Mouse (Mus musculus): Measurements from ENCODE around the gene Casp12. TPM values are rescaled to one million over a fixed set of nuclear protein-coding genes. Genes with fewer than 3 reads are reported as not detected.
"Not testable (repeated sequence)": the region's sequence is repeated elsewhere in the genome, so short reads cannot be mapped to it uniquely, and the experiment has no call there.

Casp12 gene
- polyA plus RNA-seq, 1 experiment from 2014 or later: 0.46 TPM

- Histone ChIP-seq H3K36me3 (ENCODE audit: control insufficient read depth, insufficient read depth) (no peaks in the 10 kb centered on the region), H3K9me3 (replicated peaks; ENCODE audit: control insufficient read depth, low read length) (no peaks in the 10 kb centered on the region), H3K9ac (ENCODE audit: low read depth, low read length) (no peak overlapping the region), H3K4me1 (ENCODE audit: control insufficient read depth, low read depth, low read length) (no peaks in the 10 kb centered on the region), H3K27ac (ENCODE audit: low read length) (no peak overlapping the region), H3K4me3 (ENCODE audit: low read depth, low read length) (no peak overlapping the region), H3K27me3 (ENCODE audit: control insufficient read depth, insufficient read depth, low read depth, low read length) (no peaks in the 10 kb centered on the region), H3K4me2 (ENCODE audit: low read depth, low read length) (no peak overlapping the region)
- ATAC-seq (ENCODE audit: low read depth): no peak
These were observed 12.8 kb upstream of the Casp12 start for GRCm38 (mm10) chr9:5332441-5332840.

- no peak overlapping the region for H3K4me2 ChIP-seq (ENCODE audit: low read depth, low read length)
- WGBS (ENCODE audit: insufficient replicate concordance): 47% methylated on average over 1 of the region's 1 CpGs
- no peaks in the 10 kb centered on the region for H3K9me3 ChIP-seq (replicated peaks; ENCODE audit: control insufficient read depth, low read length)
- H3K27ac ChIP-seq (ENCODE audit: low read length): no peak overlapping the region
- H3K4me1 ChIP-seq (ENCODE audit: control insufficient read depth, low read depth, low read length): no peaks in the 10 kb centered on the region
- H3K27me3 ChIP-seq (ENCODE audit: control insufficient read depth, insufficient read depth, low read depth, low read length): no peaks in the 10 kb centered on the region
- no peak overlapping the region for H3K9ac ChIP-seq (ENCODE audit: low read depth, low read length)
- H3K4me3 ChIP-seq (ENCODE audit: low read depth, low read length): no peak overlapping the region
- no peaks in the 10 kb centered on the region for H3K36me3 ChIP-seq (ENCODE audit: control insufficient read depth, insufficient read depth)
- ATAC-seq (ENCODE audit: low read depth): no peak
These were observed 11.8 kb upstream of the Casp12 start for GRCm38 (mm10) chr9:5333422-5333821.

- Histone ChIP-seq H3K4me1 (ENCODE audit: control insufficient read depth, low read depth, low read length) (no peaks in the 10 kb centered on the region), H3K9me3 (replicated peaks; ENCODE audit: control insufficient read depth, low read length) (no peaks in the 10 kb centered on the region), H3K27ac (ENCODE audit: low read length) (no peak overlapping the region), H3K36me3 (ENCODE audit: control insufficient read depth, insufficient read depth) (no peaks in the 10 kb centered on the region), H3K4me2 (ENCODE audit: low read depth, low read length) (no peak overlapping the region), H3K27me3 (ENCODE audit: control insufficient read depth, insufficient read depth, low read depth, low read length) (no peaks in the 10 kb centered on the region), H3K4me3 (ENCODE audit: low read depth, low read length) (no peak overlapping the region), H3K9ac (ENCODE audit: low read depth, low read length) (no peak overlapping the region)
- 28% methylated on average over 1 of the region's 1 CpGs for WGBS (ENCODE audit: insufficient replicate concordance)
- no peak for ATAC-seq (ENCODE audit: low read depth)
These were observed 2.1 kb upstream of the Casp12 start for GRCm38 (mm10) chr9:5343092-5343491.

GRCm38 (mm10) chr9:5344090-5344489 is 1.1 kb upstream of the Casp12 start:
- no peak overlapping the region for H3K27ac ChIP-seq (ENCODE audit: low read length)
- 59% methylated on average over 4 of the region's 4 CpGs for WGBS (ENCODE audit: insufficient replicate concordance)

GRCm38 (mm10) chr9:5347381-5347780 is 2.2 kb downstream of the Casp12 start:
- no peak for ATAC-seq (ENCODE audit: low read depth)
- no peaks in the 10 kb centered on the region for H3K9me3 ChIP-seq (replicated peaks; ENCODE audit: control insufficient read depth, low read length)
- no peaks in the 10 kb centered on the region for H3K4me1 ChIP-seq (ENCODE audit: control insufficient read depth, low read depth, low read length)
- 35% methylated on average over 4 of the region's 4 CpGs for WGBS (ENCODE audit: insufficient replicate concordance)
- H3K4me3 ChIP-seq (ENCODE audit: low read depth, low read length): no peak overlapping the region
- H3K27ac ChIP-seq (ENCODE audit: low read length): no peak overlapping the region
- H3K9ac ChIP-seq (ENCODE audit: low read depth, low read length): no peak overlapping the region
- H3K4me2 ChIP-seq (ENCODE audit: low read depth, low read length): no peak overlapping the region
- no peaks in the 10 kb centered on the region for H3K36me3 ChIP-seq (ENCODE audit: control insufficient read depth, insufficient read depth)
- H3K27me3 ChIP-seq (ENCODE audit: control insufficient read depth, insufficient read depth, low read depth, low read length): no peaks in the 10 kb centered on the region

More at GRCm38 (mm10) chr9:5344090-5344489, 1.1 kb upstream of the Casp12 start:
- Histone ChIP-seq H3K9me3 (replicated peaks; ENCODE audit: control insufficient read depth, low read length) (no peaks in the 10 kb centered on the region), H3K4me3 (ENCODE audit: low read depth, low read length) (no peak overlapping the region), H3K9ac (ENCODE audit: low read depth, low read length) (no peak overlapping the region), H3K4me1 (ENCODE audit: control insufficient read depth, low read depth, low read length) (no peaks in the 10 kb centered on the region), H3K36me3 (ENCODE audit: control insufficient read depth, insufficient read depth) (no peaks in the 10 kb centered on the region), H3K4me2 (ENCODE audit: low read depth, low read length) (no peak overlapping the region), H3K27me3 (ENCODE audit: control insufficient read depth, insufficient read depth, low read depth, low read length) (no peaks in the 10 kb centered on the region)
- no peak for ATAC-seq (ENCODE audit: low read depth)

- ATAC-seq (ENCODE audit: low read depth): no peak
- Histone ChIP-seq H3K4me3 (ENCODE audit: low read depth, low read length) (no peak overlapping the region), H3K9ac (ENCODE audit: low read depth, low read length) (no peak overlapping the region), H3K4me2 (ENCODE audit: low read depth, low read length) (no peak overlapping the region), H3K4me1 (ENCODE audit: control insufficient read depth, low read depth, low read length) (no peaks in the 10 kb centered on the region), H3K27ac (ENCODE audit: low read length) (no peak overlapping the region), H3K9me3 (replicated peaks; ENCODE audit: control insufficient read depth, low read length) (no peaks in the 10 kb centered on the region), H3K36me3 (ENCODE audit: control insufficient read depth, insufficient read depth) (no peaks in the 10 kb centered on the region), H3K27me3 (ENCODE audit: control insufficient read depth, insufficient read depth, low read depth, low read length) (no peaks in the 10 kb centered on the region)
- WGBS (ENCODE audit: insufficient replicate concordance): 58% methylated on average over 2 of the region's 2 CpGs
These were observed 8.4 kb downstream of the Casp12 start for GRCm38 (mm10) chr9:5353673-5354072.

GRCm38 (mm10) chr9:5356801-5357200 is 11.6 kb downstream of the Casp12 start:
- no peak overlapping the region for H3K9ac ChIP-seq (ENCODE audit: low read depth, low read length)
- no peak overlapping the region for H3K27ac ChIP-seq (ENCODE audit: low read length)
- H3K4me3 ChIP-seq (ENCODE audit: low read depth, low read length): no peak overlapping the region
- H3K27me3 ChIP-seq (ENCODE audit: control insufficient read depth, insufficient read depth, low read depth, low read length): no peaks in the 10 kb centered on the region
- H3K4me2 ChIP-seq (ENCODE audit: low read depth, low read length): no peak overlapping the region
- ATAC-seq (ENCODE audit: low read depth): no peak
- H3K9me3 ChIP-seq (replicated peaks; ENCODE audit: control insufficient read depth, low read length): no peaks in the 10 kb centered on the region
- no peaks in the 10 kb centered on the region for H3K4me1 ChIP-seq (ENCODE audit: control insufficient read depth, low read depth, low read length)
- H3K36me3 ChIP-seq (ENCODE audit: control insufficient read depth, insufficient read depth): no peaks in the 10 kb centered on the region

GRCm38 (mm10) chr9:5393561-5393960 is 48.3 kb downstream of the Casp12 start:
- no peak for ATAC-seq (ENCODE audit: low read depth)
- Histone ChIP-seq H3K4me1 (ENCODE audit: control insufficient read depth, low read depth, low read length) (no peaks in the 10 kb centered on the region), H3K9ac (ENCODE audit: low read depth, low read length) (no peak overlapping the region), H3K9me3 (replicated peaks; ENCODE audit: control insufficient read depth, low read length) (no peaks in the 10 kb centered on the region), H3K4me3 (ENCODE audit: low read depth, low read length) (no peak overlapping the region), H3K27me3 (ENCODE audit: control insufficient read depth, insufficient read depth, low read depth, low read length) (no peaks in the 10 kb centered on the region), H3K27ac (ENCODE audit: low read length) (no peak overlapping the region), H3K36me3 (ENCODE audit: control insufficient read depth, insufficient read depth) (no peaks in the 10 kb centered on the region), H3K4me2 (ENCODE audit: low read depth, low read length) (no peak overlapping the region)

GRCm38 (mm10) chr9:5395861-5396260 is 50.6 kb downstream of the Casp12 start:
- not testable (repeated sequence) for H3K9ac ChIP-seq (ENCODE audit: low read depth, low read length); H3K27me3 ChIP-seq (ENCODE audit: control insufficient read depth, insufficient read depth, low read depth, low read length); ATAC-seq (ENCODE audit: low read depth); H3K4me1 ChIP-seq (ENCODE audit: control insufficient read depth, low read depth, low read length); H3K9me3 ChIP-seq (replicated peaks; ENCODE audit: control insufficient read depth, low read length); H3K4me2 ChIP-seq (ENCODE audit: low read depth, low read length); H3K4me3 ChIP-seq (ENCODE audit: low read depth, low read length); H3K27ac ChIP-seq (ENCODE audit: low read length); H3K36me3 ChIP-seq (ENCODE audit: control insufficient read depth, insufficient read depth)
- WGBS (ENCODE audit: insufficient replicate concordance): 21% methylated on average over 5 of the region's 5 CpGs

Measured in liver, embryonic 16.5 days (tissue).